Mouse (Mus musculus) ES-Bruce4 (cell line): ENCODE data around the gene Ensa.

Experiments used
- CTCF ChIP-seq: IDR thresholded peaks from one replicate; pipeline ENCODE4 v1.8.1; 2011; ENCODE audit warnings: low read depth, low read length
- POLR2A ChIP-seq: IDR thresholded peaks from one replicate; pipeline ENCODE4 v1.8.1; 2011; ENCODE audit warnings: low read length; ENCODE audit not compliant: insufficient read depth

DNA sequence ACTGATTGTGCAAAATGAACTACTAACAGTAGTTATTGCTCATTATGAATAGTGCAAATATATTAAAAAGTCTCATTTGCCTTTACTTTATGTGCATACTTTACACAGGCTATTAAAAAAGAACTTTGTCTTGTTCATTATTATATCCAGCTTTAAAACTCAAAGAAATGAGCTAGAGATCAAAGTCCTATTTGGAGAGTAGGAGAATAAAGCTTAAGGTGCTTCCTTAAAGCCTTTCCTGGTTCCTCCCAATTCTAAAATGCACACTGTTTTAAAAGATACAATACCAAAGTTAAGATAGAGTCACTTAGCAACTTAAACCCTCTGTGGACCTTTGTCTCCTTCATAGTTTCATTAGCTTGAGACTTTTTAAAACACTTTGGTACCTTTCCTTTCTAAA lies 26.1 kb upstream of the Ensa start:
- TF ChIP-seq CTCF = no peak
- TF ChIP-seq POLR2A = no peak
